In genomic region chr3:109622816-109623215, GRCm38 (mm10) we compare ENCODE assay signal across 18 mouse cellular contexts.
DNase-seq lines count a peak whose midpoint lies in the region; ATAC-seq lines count a peak whose summit lies in the region.
"Had no signal": no experiment of that assay in that cellular context is flagged by ENCODE, and none has a peak within 500 bp of the region (broad histone marks: within the 10 kb centered on the region; RNA-seq: fewer than 3 reads in every experiment).

No protein-coding gene starts in this region.

- 75% methylated on average over 1 of the region's 1 CpGs for WGBS in kidney, embryonic 14.5 days

- no peak overlapping the region for H3K9ac ChIP-seq in kidney, embryonic 14.5 days (ENCODE audit: low read depth, low read length)
- H3K9ac ChIP-seq: heart, embryonic 13.5 days; midbrain, embryonic 15.5 days; neural tube, embryonic 12.5 days had no signal

- intact Hi-C loops in left cerebral cortex, postnatal 36 days (cut with DNase I) = no loop called here

- H3K36me3 ChIP-seq in kidney, embryonic 14.5 days (ENCODE audit: control insufficient read depth, insufficient read depth, low read length) = no peaks in the 10 kb centered on the region
- H3K36me3 ChIP-seq: heart, embryonic 13.5 days; midbrain, embryonic 15.5 days; neural tube, embryonic 12.5 days had no signal

- DNase-seq in kidney, adult 11 months = no peak
- peak; percentile 6 for DNase-seq in retina, postnatal 1 day
- no peak for DNase-seq in retina, embryonic 14.5 days (ENCODE audit: low spot score)
- DNase-seq in fat pad, adult 2 months (ENCODE audit: extremely low read depth, low read depth, low spot score) = peak; percentile 76
- DNase-seq in left cerebral cortex, postnatal 36 days (ENCODE audit: low spot score in 2 of 2) = no peak
- no peak for DNase-seq in thymus, postnatal 4 days
- DNase-seq: adrenal gland, postnatal 14 days; cerebellum, adult 8-10 months; gastrocnemius, postnatal 14 days; heart, adult 18-20 months; heart, postnatal 14 days; layer of hippocampus, postnatal 36 days; liver had no signal

- H3K4me3 ChIP-seq in kidney, embryonic 14.5 days (ENCODE audit: low read length) = no peak overlapping the region
- H3K4me3 ChIP-seq: heart, embryonic 13.5 days; midbrain, embryonic 15.5 days; neural tube, embryonic 12.5 days had no signal

- H3K27me3 ChIP-seq in kidney, embryonic 14.5 days (ENCODE audit: control insufficient read depth, insufficient read depth, low read length) = no peaks in the 10 kb centered on the region
- H3K27me3 ChIP-seq: heart, embryonic 13.5 days; midbrain, embryonic 15.5 days; neural tube, embryonic 12.5 days had no signal

- H3K27ac ChIP-seq in kidney, embryonic 14.5 days (ENCODE audit: low read depth, low read length) = peak overlapping the region; percentile 51; the same call in 1 of the 2 replicates
- H3K27ac ChIP-seq: heart, embryonic 13.5 days; macrophage; midbrain, embryonic 15.5 days; neural tube, embryonic 12.5 days had no signal

- H3K4me1 ChIP-seq in kidney, embryonic 14.5 days (ENCODE audit: control insufficient read depth, insufficient read depth, low read length) = peaks cover 11% of the 10 kb centered on the region; the same call in 1 of the 2 replicates
- H3K4me1 ChIP-seq: midbrain, embryonic 15.5 days; neural tube, embryonic 12.5 days had no signal

- no peak for ATAC-seq in kidney, embryonic 14.5 days (ENCODE audit: low FRiP score, low TSS enrichment)
- ATAC-seq: midbrain, embryonic 15.5 days had no signal

- no peaks in the 10 kb centered on the region for H3K9me3 ChIP-seq in kidney, embryonic 14.5 days (ENCODE audit: control insufficient read depth, low read length)
- H3K9me3 ChIP-seq: heart, embryonic 13.5 days; midbrain, embryonic 15.5 days; neural tube, embryonic 12.5 days had no signal

- H3K4me2 ChIP-seq in kidney, embryonic 14.5 days (replicated peaks; ENCODE audit: low read depth, low read length) = no peak overlapping the region
- H3K4me2 ChIP-seq: heart, embryonic 13.5 days; midbrain, embryonic 15.5 days; neural tube, embryonic 12.5 days had no signal

Comparison
In these comparisons a context has a peak if more than half of its experiments do, and no peak if none do; other contexts are left out.
1. DNase-seq: peak in retina, postnatal 1 day (single experiment) and fat pad, adult 2 months (single experiment); none in kidney, adult 11 months (single experiment), retina, embryonic 14.5 days (single experiment), left cerebral cortex, postnatal 36 days (0 of 2) and thymus, postnatal 4 days (single experiment).